Mouse (Mus musculus): ENCODE measurements around the gene Cdc42bpb. TPM values are rescaled to one million over a fixed set of nuclear protein-coding genes. Genes with fewer than 3 reads are reported as not detected.

The Cdc42bpb gene
- polyA plus RNA-seq, 1 experiment, result 472 TPM

DNA sequence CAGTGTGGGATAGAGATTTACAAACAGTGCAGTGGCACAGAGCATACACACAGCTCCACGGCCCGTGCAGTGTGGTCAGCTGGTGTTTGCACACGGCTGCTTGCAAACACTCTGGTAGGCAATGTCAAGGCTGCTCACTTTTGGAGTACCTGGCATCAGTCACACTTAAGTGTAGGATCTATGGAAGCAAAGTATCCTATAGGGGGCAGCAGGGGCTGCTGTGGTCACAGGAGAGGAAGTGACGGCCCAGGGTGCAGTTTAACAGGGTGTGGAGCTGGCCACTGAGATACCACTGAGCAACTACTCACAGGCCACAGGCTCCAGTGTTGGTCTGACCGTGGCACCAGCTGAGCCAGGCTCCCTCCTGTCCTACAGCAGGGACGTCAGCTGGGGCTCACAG is 49.2 kb downstream of the Cdc42bpb start:
- 68% methylated on average over 6 of the region's 6 CpGs for WGBS
- TF ChIP-seq CTCF (IDR thresholded peaks at IDR 0.05; ENCODE audit: extremely low read depth, insufficient read length, insufficient replicate concordance, low read depth, low read length), result no peak
- TF ChIP-seq POLR2A (IDR thresholded peaks at IDR 0.05; ENCODE audit: low read depth, low read length), result no peak

GRCm38 (mm10) chr12:111325744-111326424 is 51.6 kb downstream of the Cdc42bpb start:
- WGBS, result 90% methylated on average over 18 of the region's 18 CpGs
- H3K4me3 ChIP-seq (ENCODE audit: low read depth, low read length), result no peak overlapping the region
- TF ChIP-seq POLR2A (IDR thresholded peaks at IDR 0.05; ENCODE audit: low read depth, low read length), result no peak
- TF ChIP-seq CTCF (IDR thresholded peaks at IDR 0.05; ENCODE audit: extremely low read depth, insufficient read length, insufficient replicate concordance, low read depth, low read length), result no peak
- H3K27me3 ChIP-seq (ENCODE audit: control insufficient read depth, insufficient read depth, low read length), result no peaks in the 10 kb centered on the region
- H3K27ac ChIP-seq (ENCODE audit: insufficient read depth, low read depth, low read length), result no peak overlapping the region
- no peaks in the 10 kb centered on the region for H3K4me1 ChIP-seq (ENCODE audit: control insufficient read depth, insufficient read depth, insufficient read length, low read length)
- H3K36me3 ChIP-seq (ENCODE audit: control insufficient read depth, insufficient read depth, low read length), result peaks cover 75% of the 10 kb centered on the region

More for the DNA sequence above, 49.2 kb downstream of the Cdc42bpb start:
- no peak overlapping the region for H3K4me3 ChIP-seq (ENCODE audit: low read depth, low read length)
- no peak overlapping the region for H3K27ac ChIP-seq (ENCODE audit: insufficient read depth, low read depth, low read length)
- H3K4me1 ChIP-seq (ENCODE audit: control insufficient read depth, insufficient read depth, insufficient read length, low read length), result no peaks in the 10 kb centered on the region
- no peaks in the 10 kb centered on the region for H3K27me3 ChIP-seq (ENCODE audit: control insufficient read depth, insufficient read depth, low read length)
- peaks cover 69% of the 10 kb centered on the region for H3K36me3 ChIP-seq (ENCODE audit: control insufficient read depth, insufficient read depth, low read length)

DNA sequence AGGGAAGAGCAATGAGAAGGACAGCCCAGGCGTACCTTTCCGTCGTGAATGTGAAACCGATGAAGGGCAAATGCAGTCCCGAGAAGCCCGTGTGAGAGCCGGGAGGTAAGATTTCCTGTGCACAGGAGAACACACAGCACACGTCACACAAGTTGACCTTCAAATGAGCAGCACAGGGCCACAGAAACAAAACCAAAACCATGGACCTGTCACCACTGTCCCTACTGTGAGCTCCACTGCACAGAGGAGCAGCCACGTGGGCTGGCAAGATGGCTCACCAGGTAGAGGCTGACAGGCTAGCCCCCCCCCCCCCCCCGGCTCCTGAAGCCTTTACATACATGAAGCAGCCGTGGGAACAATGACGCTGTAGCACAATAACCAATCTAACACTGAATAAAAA is 52.6 kb downstream of the Cdc42bpb start:
- WGBS, result 91% methylated on average over 12 of the region's 12 CpGs
- Histone ChIP-seq H3K4me1 (ENCODE audit: control insufficient read depth, insufficient read depth, insufficient read length, low read length) (no peaks in the 10 kb centered on the region), H3K27ac (ENCODE audit: insufficient read depth, low read depth, low read length) (no peak overlapping the region), H3K4me3 (ENCODE audit: low read depth, low read length) (no peak overlapping the region), H3K36me3 (ENCODE audit: control insufficient read depth, insufficient read depth, low read length) (peaks cover 79% of the 10 kb centered on the region), H3K27me3 (ENCODE audit: control insufficient read depth, insufficient read depth, low read length) (no peaks in the 10 kb centered on the region)
- TF ChIP-seq CTCF (IDR thresholded peaks at IDR 0.05; ENCODE audit: extremely low read depth, insufficient read length, insufficient replicate concordance, low read depth, low read length), result no peak
- TF ChIP-seq POLR2A (IDR thresholded peaks at IDR 0.05; ENCODE audit: low read depth, low read length), result no peak

DNA sequence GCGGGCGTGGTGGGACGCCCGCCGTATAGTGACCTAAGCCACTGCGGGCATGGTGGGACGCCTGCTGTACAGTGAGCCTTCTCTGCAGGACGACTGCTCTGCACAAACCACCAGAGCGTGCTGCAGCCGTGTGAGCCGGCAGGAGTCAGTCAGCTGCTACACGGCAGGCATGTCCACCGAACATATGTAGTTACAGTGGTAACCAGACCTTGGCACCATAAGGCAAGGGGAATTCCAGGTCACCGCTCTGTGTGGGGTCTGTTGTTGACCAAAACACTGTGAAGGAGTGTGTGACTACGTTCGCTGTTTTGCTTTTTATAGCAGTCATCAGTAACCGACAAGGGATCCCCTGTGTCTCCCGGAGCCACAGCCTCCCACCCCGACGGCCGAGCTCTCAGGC is 53.0 kb downstream of the Cdc42bpb start:
- H3K27ac ChIP-seq (ENCODE audit: insufficient read depth, low read depth, low read length), result no peak overlapping the region
- WGBS, result 93% methylated on average over 21 of the region's 21 CpGs
- H3K4me1 ChIP-seq (ENCODE audit: control insufficient read depth, insufficient read depth, insufficient read length, low read length), result no peaks in the 10 kb centered on the region
- no peak overlapping the region for H3K4me3 ChIP-seq (ENCODE audit: low read depth, low read length)
- H3K27me3 ChIP-seq (ENCODE audit: control insufficient read depth, insufficient read depth, low read length), result no peaks in the 10 kb centered on the region
- no peak for TF ChIP-seq CTCF (IDR thresholded peaks at IDR 0.05; ENCODE audit: extremely low read depth, insufficient read length, insufficient replicate concordance, low read depth, low read length)
- no peak for TF ChIP-seq POLR2A (IDR thresholded peaks at IDR 0.05; ENCODE audit: low read depth, low read length)
- peaks cover 82% of the 10 kb centered on the region for H3K36me3 ChIP-seq (ENCODE audit: control insufficient read depth, insufficient read depth, low read length)

DNA sequence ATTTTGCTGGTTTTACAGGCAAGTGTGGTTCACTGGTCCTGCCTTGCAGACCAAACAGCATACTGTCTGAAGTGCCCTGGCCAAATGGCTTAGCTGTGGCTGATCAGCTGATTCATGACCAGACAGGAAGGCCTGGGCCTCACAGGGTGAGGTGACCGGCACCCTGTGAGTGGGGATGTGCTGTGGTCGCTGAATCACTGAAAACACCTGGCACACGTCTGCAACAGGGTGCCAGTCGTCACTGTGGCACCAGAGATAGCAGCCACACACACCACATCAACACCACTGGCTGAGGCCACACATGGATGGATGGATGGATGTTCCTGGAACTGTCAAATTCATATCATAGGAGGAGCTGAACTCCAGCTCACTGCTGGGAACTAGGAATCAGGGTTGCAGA is 54.1 kb downstream of the Cdc42bpb start:
- no peaks in the 10 kb centered on the region for H3K4me1 ChIP-seq (ENCODE audit: control insufficient read depth, insufficient read depth, insufficient read length, low read length)
- H3K4me3 ChIP-seq (ENCODE audit: low read depth, low read length), result no peak overlapping the region
- H3K27me3 ChIP-seq (ENCODE audit: control insufficient read depth, insufficient read depth, low read length), result no peaks in the 10 kb centered on the region
- TF ChIP-seq POLR2A (IDR thresholded peaks at IDR 0.05; ENCODE audit: low read depth, low read length) (no peak), CTCF (IDR thresholded peaks at IDR 0.05; ENCODE audit: extremely low read depth, insufficient read length, insufficient replicate concordance, low read depth, low read length) (no peak)
- peaks cover 87% of the 10 kb centered on the region for H3K36me3 ChIP-seq (ENCODE audit: control insufficient read depth, insufficient read depth, low read length)
- 82% methylated on average over 4 of the region's 4 CpGs for WGBS
- no peak overlapping the region for H3K27ac ChIP-seq (ENCODE audit: insufficient read depth, low read depth, low read length)

GRCm38 (mm10) chr12:111321832-111322231 is 55.7 kb downstream of the Cdc42bpb start:
- Histone ChIP-seq H3K27ac (ENCODE audit: insufficient read depth, low read depth, low read length) (no peak overlapping the region), H3K36me3 (ENCODE audit: control insufficient read depth, insufficient read depth, low read length) (peaks cover 88% of the 10 kb centered on the region), H3K4me3 (ENCODE audit: low read depth, low read length) (no peak overlapping the region), H3K4me1 (ENCODE audit: control insufficient read depth, insufficient read depth, insufficient read length, low read length) (no peaks in the 10 kb centered on the region), H3K27me3 (ENCODE audit: control insufficient read depth, insufficient read depth, low read length) (no peaks in the 10 kb centered on the region)
- TF ChIP-seq POLR2A (IDR thresholded peaks at IDR 0.05; ENCODE audit: low read depth, low read length) (no peak), CTCF (IDR thresholded peaks at IDR 0.05; ENCODE audit: extremely low read depth, insufficient read length, insufficient replicate concordance, low read depth, low read length) (no peak)
- WGBS, result 90% methylated on average over 13 of the region's 13 CpGs

GRCm38 (mm10) chr12:111320549-111320948 is 57.0 kb downstream of the Cdc42bpb start:
- 81% methylated on average over 12 of the region's 12 CpGs for WGBS
- Histone ChIP-seq H3K36me3 (ENCODE audit: control insufficient read depth, insufficient read depth, low read length) (peaks cover 88% of the 10 kb centered on the region), H3K4me3 (ENCODE audit: low read depth, low read length) (no peak overlapping the region), H3K4me1 (ENCODE audit: control insufficient read depth, insufficient read depth, insufficient read length, low read length) (no peaks in the 10 kb centered on the region), H3K27me3 (ENCODE audit: control insufficient read depth, insufficient read depth, low read length) (no peaks in the 10 kb centered on the region), H3K27ac (ENCODE audit: insufficient read depth, low read depth, low read length) (no peak overlapping the region)
- TF ChIP-seq POLR2A (IDR thresholded peaks at IDR 0.05; ENCODE audit: low read depth, low read length) (no peak), CTCF (IDR thresholded peaks at IDR 0.05; ENCODE audit: extremely low read depth, insufficient read length, insufficient replicate concordance, low read depth, low read length) (no peak)

Data from small intestine, adult 2 months (tissue).